Mouse (Mus musculus): ENCODE results near the gene Prl3d2. TPM values are rescaled to one million over a fixed set of nuclear protein-coding genes. Genes with fewer than 3 reads are reported as not detected.

The Prl3d2 gene
- not detected for polyA plus RNA-seq (2017; shearing (Covaris generic))

GRCm38 (mm10) chr13:27121398-27121797 lies at the start of gene Prl3d2:
Gene Prl3d2, plus strand, starts transcription at chr13:27121698.

GRCm38 (mm10) chr13:27093890-27094289 lies 27.6 kb upstream of the Prl3d2 start, which contains the start of gene Prl3d1:
Gene Prl3d1, plus strand, starts transcription at chr13:27094190.

GRCm38 (mm10) chr13:27156490-27156889 lies 35.0 kb downstream of the Prl3d2 start, which contains the start of gene Prl3d3:
Gene Prl3d3, plus strand, starts transcription at chr13:27156790.

Other genes starting within 250 kb of the Prl3d2 start
- not detected for gene Prl, start 64.1 kb upstream of the Prl3d2 start, polyA plus RNA-seq (2017; shearing (Covaris generic))
- not detected for gene Prl3d1, start 27.5 kb upstream of the Prl3d2 start, polyA plus RNA-seq (2017; shearing (Covaris generic))
- not detected for gene Prl3d3, start 35.1 kb downstream of the Prl3d2 start, polyA plus RNA-seq (2017; shearing (Covaris generic))
- gene Prl3c1, start 75.0 kb downstream of the Prl3d2 start, polyA plus RNA-seq (2017; shearing (Covaris generic)), result not detected
- not detected for gene Prl3b1, start 120.1 kb downstream of the Prl3d2 start, polyA plus RNA-seq (2017; shearing (Covaris generic))
- gene Prl3a1, start 137.7 kb downstream of the Prl3d2 start, polyA plus RNA-seq (2017; shearing (Covaris generic)), result not detected
- gene Prl6a1, start 190.9 kb downstream of the Prl3d2 start, polyA plus RNA-seq (2017; shearing (Covaris generic)), result 0.41 TPM
- gene Prl8a2, start 224.0 kb downstream of the Prl3d2 start, polyA plus RNA-seq (2017; shearing (Covaris generic)), result not detected